Mouse (Mus musculus) adrenal gland, adult 18-20 months (tissue): ENCODE results near the gene Os9. TPM values are rescaled to one million over a fixed set of nuclear protein-coding genes. Genes with fewer than 3 reads are reported as not detected.
A peak's percentile ranks its signal among the peaks of the same experiment; 100 is the strongest.
"Not testable (repeated sequence)": the region's sequence is repeated elsewhere in the genome, so short reads cannot be mapped to it uniquely, and the experiment has no call there.

ENCODE experiments used
- DNase-seq, 2 experiments: peaks; one replicate each; pipeline ENCODE4 v3.0.0; 2021 to 2022; ENCODE audit warnings: low spot score in 2 of 2
- total RNA-seq, 2 experiments: library from RNA; stranded (reverse); gene quantifications; 1 replicate in 1 of 2; 2 replicates in 1 of 2; pipeline ENCODE4 v1.2.3; 2021

Gene Os9
- total RNA-seq, 2 experiments from 2014 or later: 114 to 147 TPM

DNA sequence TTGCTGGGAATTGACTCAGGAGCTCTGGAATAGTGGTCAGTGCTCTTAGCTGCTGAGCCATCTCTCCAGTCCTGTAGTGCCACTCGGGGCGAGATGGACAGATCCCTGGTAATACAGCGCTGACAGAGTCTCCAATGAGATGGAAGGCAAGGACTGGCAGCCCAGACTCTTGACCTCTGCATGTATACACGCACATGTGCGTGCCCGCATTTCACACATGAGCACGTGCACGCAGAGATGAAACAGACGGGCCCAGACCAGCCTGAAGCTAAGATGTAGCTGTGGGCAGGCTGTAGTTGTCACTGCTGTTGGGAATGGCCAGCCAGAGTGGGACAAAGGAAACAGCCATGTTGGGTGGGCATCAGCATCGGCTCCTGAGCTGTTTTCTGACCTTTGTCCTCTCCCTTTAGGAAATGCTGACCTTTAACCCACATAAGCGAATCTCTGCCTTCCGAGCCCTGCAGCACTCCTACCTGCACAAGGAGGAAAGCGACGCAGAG, 54.4 kb downstream of the Os9 start:
- no peak for DNase-seq

- DNase-seq: no peak
Observed at GRCm38 (mm10) chr10:127065981-127066380, 55.0 kb downstream of the Os9 start.

- no peak for DNase-seq
Observed at GRCm38 (mm10) chr10:127063913-127064870, 56.7 kb downstream of the Os9 start.

GRCm38 (mm10) chr10:127063239-127063872, 57.6 kb downstream of the Os9 start, which contains the start of gene Cdk4:
Gene Cdk4 (plus strand): TSS chr10:127063534.
- DNase-seq: peak; percentile 98 to 99

DNA sequence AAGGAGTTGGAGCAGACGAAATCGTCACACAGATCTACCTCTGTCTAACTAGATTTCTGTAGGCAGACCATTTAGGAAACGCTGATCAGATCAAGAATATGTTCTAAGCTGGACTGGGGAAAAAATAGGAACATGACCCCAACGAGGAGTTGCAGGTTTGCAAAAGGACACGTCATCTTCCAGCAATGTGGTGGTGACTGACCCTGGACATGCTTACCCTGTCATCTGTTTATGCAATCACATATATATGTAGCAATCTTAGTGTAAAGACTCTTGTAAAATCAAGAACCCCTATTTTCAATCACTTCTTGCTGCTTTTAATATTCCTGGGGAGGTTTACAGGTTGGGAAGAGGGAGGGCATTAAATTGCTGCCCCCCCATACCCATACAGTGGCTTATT, 58.4 kb downstream of the Os9 start:
- no peak for DNase-seq

DNA sequence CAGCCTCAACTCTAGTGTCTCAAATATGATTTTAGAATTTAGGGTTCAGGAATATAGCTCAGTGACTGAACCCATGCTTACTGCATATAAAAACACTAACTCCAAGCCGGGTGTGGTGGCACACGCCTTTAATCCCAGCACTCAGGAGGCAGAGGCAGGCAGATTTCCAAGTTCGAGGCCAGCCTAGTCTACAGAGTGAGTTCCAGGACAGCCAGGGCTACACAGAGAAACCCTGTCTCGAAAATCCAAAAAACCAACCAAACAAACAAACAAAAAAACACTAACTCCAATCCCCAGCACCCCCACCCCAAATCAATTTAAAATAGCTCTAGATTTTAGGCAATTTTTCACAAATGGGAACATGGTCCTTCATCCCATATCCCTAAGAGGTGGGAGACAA, 58.8 kb downstream of the Os9 start:
- not testable (repeated sequence) for DNase-seq

DNA sequence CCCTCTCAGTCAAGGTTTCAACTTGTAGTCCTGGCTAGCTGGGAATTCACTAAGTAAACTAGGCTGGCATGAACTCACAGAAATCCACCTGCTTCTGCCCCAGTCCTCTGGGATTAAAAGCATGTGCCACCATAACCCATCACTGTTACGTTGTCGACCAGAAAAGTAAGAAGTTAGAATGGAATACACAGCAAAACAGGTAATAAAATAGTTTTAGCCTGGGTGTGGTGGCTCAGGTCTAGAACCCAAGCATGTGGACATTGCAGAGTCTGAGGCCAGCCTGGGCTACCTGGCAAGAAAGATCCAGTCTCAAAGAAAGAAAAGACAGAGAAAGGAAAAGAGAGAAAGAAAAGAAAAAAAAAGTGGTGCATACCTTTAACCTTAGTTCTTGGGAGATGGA, 59.4 kb downstream of the Os9 start:
- no peak for DNase-seq

DNA sequence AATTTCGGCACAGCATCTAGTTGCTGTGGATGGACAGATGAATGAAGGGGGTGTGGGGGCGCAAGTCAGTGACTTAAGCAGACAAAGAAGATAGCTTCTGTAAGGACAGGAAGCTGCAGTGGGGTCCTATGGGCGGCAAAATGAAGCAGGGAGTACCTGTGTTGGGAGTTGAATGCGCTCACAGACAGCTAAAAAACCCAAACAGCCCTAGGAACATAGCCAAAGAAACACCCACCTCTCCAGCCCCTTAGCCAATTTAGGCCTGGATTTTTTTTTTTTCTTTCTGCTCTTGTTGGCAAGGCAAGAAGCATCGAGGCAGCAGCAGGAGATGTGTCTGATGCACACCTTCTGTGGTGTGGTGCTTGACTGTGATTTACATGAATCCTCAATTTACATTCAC, 59.8 kb downstream of the Os9 start:
- no peak for DNase-seq

DNA sequence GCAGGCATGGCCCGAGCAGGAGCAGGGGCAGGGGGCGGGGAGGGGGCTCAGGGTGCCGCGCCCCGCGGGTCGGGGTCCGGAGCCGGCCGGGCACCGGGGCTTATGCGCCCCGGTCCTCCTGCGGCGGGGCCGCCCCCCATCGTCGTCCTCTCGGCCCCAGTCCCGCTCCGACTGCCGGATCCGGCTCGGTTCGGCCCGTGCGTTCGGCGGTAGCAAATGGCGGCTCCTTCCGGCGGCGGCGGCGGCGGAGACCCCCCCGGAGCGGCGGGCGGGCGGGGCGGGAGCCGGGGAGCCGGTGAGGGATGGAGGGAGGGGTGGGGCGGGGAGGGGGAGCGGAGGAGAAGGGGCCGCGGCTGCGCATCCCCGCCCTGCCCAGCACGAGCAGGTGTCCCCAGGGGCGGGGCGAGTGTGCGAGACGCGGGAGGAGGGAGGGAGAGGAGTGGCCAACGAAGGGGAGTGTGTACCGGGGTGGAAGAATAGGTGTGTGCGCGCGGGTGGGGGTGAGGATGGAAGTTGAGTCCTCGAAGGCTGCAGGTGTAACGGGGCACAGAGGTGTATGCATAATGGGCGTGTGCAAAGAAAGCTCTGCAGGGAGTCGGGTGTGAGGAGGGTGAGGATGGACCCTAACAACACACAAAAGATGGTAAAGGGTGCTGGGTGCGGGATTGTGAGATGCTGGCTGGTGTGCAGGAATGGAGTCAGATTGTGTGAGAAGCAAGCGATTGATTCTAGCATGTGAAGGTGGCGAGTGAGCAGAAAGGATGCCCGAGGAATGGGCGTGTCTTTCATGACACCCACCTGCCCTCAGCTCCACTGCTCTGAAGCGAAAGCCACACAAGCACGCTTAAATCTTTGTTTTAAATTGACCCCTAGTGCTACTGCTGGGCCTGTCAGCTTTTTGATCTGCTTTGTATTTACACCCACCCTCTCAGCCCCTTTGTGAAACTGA, 60.7 kb downstream of the Os9 start, which contains the start of gene March9:
March9 (minus strand) TSS at position 217 of the 949 bp plus-strand sequence.
- DNase-seq: peak; percentile 64 to 66

DNA sequence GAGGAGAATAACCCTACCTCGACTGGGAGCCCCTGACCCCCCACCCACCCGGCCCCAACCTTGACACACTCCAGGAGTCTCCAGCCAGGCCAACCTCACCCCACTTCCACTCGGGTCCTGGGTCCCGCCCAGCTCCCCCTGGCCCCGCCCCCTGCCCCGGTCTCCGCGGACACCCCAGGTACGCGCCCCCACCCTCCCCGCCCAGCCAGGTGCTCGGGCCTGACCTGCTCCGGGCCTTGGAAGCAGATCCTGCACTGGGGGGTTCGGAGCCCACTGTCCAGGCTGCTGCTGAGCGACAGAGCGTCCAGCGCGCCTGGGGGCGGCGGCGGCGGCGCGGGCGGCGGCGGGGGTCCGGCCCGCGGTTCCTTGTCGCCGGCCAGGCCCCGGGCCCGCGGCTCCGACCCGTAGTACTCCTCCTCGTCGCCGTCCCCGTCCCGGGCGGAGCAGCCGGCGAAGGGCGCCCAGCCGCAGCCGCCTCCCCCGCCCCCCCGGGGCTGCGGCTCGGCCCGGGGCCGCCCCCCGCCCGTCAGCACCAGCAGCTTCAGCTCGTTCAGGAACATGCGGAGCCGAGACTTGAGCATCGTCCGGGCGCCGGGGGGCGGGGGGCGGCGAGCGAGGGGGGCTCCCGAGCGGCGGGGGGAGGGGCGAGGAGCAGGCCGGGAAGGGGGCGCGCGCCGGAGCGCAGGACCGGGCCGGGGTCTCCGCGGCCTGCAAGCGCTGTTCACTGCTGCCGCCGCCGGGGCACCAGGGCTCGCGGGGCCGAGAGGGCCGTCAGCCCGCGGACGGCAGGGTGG, 61.6 kb downstream of the Os9 start:
- DNase-seq: peak in 1 of 2 experiments; percentile 34

DNA sequence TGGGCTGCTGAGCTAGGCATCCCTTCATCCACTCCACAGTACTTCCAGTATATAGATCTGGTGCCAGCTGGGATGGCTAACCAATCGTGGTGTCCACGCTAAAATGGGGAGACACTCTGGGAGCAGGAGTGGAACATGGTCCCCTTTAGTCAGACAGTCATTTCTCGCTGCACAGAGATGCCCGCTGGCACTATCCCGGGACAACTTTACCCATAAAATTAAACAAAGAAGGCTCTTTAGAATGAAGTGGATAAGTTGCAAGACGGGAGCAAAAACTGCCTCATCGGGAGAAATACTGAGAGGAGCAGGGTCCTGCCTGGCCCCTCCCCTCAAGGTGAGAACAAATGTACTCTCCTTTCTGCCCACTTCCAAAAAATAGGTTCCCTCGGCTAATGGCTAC, 62.2 kb downstream of the Os9 start:
- no peak for DNase-seq

GRCm38 (mm10) chr10:127058161-127058560, 62.8 kb downstream of the Os9 start:
- peak; percentile 77 to 79 for DNase-seq

GRCm38 (mm10) chr10:127056490-127056889, 64.4 kb downstream of the Os9 start:
- no peak for DNase-seq

DNA sequence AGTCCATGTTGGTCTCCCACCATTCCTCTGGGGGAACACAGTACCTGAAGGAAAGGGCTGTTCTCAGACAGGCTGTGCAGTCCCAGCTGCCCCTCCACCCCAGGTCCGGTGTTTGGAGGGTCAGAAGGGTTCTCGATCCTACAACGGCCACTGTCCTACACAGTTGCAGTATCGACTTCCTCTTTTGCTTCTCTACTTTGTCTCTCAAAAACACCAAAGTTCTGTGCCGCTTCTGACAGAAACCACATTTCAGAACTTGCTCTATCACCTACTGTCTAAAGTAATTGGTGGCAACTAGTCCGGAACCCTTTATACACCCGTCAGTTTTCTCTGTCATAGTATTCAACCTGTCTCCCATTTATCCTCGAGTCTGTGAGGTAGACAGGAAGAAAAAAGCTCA, 65.5 kb downstream of the Os9 start:
- no peak for DNase-seq

GRCm38 (mm10) chr10:127054646-127055045, 66.3 kb downstream of the Os9 start:
- no peak for DNase-seq

DNA sequence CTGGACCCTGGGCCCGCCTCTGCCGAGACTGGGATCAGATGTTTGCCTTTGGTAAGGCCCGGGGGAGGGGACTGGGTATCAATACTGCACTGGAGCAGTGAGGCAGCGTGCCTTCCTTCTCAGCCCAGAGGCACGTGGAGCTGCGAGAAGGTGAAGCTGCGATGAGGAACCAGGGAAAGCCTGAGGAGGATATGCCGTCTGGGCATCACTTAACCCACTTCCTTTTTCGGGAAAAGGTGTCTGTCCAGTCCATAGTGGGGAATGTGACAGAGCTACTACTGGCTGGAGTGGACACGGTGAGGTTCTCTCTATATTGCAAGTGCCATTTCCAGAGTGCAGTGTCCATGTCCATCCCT, 70.8 kb downstream of the Os9 start:
- DNase-seq: no peak

DNA sequence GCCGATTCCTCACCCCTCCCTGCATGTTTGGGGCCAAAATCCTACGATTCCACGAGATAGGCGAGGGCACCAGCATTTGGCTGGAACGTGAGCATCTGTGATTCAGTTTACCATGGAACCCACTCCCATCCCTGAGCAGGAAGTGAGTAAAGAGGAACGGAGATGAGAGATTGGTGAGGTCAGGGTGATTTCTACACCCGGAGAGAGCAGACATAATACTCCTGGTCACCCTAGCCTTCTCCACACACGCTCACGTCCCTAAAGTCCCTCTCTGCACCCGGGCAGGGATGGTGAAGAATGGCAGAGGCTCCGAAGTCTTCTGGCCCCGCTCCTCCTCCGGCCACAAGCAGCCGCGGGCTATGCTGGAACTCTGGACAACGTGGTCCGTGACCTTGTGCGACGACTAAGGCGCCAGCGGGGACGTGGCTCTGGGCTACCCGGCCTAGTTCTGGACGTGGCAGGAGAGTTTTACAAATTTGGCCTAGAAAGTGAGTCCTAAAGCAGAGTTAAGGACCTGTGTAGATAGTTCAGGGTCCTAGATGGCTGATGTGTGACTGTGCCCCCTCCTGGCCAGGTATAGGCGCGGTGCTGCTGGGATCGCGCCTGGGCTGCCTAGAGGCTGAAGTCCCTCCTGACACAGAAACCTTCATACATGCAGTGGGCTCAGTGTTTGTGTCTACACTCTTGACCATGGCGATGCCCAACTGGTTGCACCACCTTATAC, 71.4 kb downstream of the Os9 start:
- DNase-seq: no peak

- no peak for DNase-seq
Observed at GRCm38 (mm10) chr10:127048608-127049394, 72.1 kb downstream of the Os9 start.

GRCm38 (mm10) chr10:127047954-127048353, 73.0 kb downstream of the Os9 start, which contains the start of gene Cyp27b1:
Gene Cyp27b1 (plus strand): TSS chr10:127048250.
- no peak for DNase-seq
